8 mouse cellular contexts compared by ENCODE assay signal in the genomic region with DNA sequence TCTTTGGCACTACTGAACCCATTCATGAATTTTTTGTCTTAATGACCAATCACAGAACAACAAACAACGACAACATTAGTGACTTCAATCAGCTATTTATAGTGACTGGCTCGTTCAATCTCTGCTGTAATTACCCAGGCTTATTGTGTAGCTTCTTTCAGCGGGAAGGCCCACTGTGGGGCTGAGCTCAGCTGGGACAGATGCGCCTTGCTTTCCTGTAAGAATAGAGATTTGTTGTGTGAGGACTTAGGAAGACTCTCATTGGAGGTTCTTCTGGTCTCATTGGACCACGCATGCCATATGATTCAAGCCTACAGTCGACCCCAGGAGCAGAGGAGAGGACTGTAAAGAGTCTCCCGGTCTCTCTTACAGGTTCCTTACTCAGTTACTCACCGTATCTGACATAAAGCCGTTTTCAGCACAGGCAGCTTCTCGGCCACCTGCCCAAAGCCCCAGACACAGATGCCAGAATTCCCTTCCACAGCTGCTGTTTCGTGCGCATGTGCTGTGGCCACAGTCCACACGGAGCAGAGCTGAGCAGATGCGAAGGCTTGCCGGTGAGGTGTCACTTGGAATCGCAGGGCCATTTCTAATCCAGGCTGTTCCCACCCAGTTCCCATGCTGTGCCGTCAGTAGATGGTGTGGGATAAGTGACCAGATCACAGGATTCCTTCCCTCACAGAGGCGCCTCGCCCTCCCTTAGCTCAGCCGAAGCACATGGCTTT.
DNase-seq lines count a peak whose midpoint lies in the region; ATAC-seq and TF ChIP-seq lines count a peak whose summit lies in the region.

No protein-coding gene starts in this region.

- no peak for ATAC-seq in embryonic facial prominence, embryonic 11.5 days (replicated peaks; ENCODE audit: insufficient number of reproducible peaks, low FRiP score, low TSS enrichment, low read depth)
- ATAC-seq in limb, embryonic 14.5 days (ENCODE audit: low FRiP score, low read depth): peak; percentile 90
- no peak for ATAC-seq in liver, postnatal 0 days

- TF ChIP-seq POLR2A in limb, embryonic 14.5 days (IDR thresholded peaks at IDR 0.05; ENCODE audit: borderline replicate concordance, extremely low read depth, insufficient read depth, insufficient read length): no peak

- TF ChIP-seq CTCF in liver, postnatal 0 days (IDR thresholded peaks at IDR 0.05; ENCODE audit: low read depth): no peak

- no peaks in the 10 kb centered on the region for H3K9me3 ChIP-seq in embryonic facial prominence, embryonic 11.5 days (replicated peaks; ENCODE audit: control insufficient read depth, low read length)
- H3K9me3 ChIP-seq in embryonic facial prominence, embryonic 10.5 days: 0 out of 2 replicates have a peak, but pooled peaks cover 3% of the 10 kb centered on the region
- H3K9me3 ChIP-seq in limb, embryonic 14.5 days (ENCODE audit: control insufficient read depth, low read length): no peaks in the 10 kb centered on the region
- H3K9me3 ChIP-seq in liver, postnatal 0 days (ENCODE audit: low read length): no peaks in the 10 kb centered on the region

- 75% methylated on average over 20 of the region's 20 CpGs for WGBS in embryonic facial prominence, embryonic 11.5 days
- WGBS in embryonic facial prominence, embryonic 10.5 days: 85% methylated on average over 20 of the region's 20 CpGs
- 60% methylated on average over 20 of the region's 20 CpGs for whole genome bisulfite sequencing in limb, embryonic 14.5 days
- 82% methylated on average over 20 of the region's 20 CpGs for WGBS in liver, postnatal 0 days (ENCODE audit: insufficient replicate concordance)

- TF ChIP-seq EP300 in liver, postnatal 0 days (IDR thresholded peaks at IDR 0.05; ENCODE audit: low read depth): no peak

- H3K4me2 ChIP-seq in embryonic facial prominence, embryonic 11.5 days (ENCODE audit: low read depth, low read length): no peak overlapping the region
- H3K4me2 ChIP-seq in limb, embryonic 14.5 days (replicated peaks; ENCODE audit: low read depth, low read length, severe bottlenecking): 0 out of 2 replicates have a peak overlapping the region, but pooled peaks have one; percentile 9
- no peak overlapping the region for H3K4me2 ChIP-seq in liver, postnatal 0 days (ENCODE audit: low read depth, low read length)

- no peaks in the 10 kb centered on the region for H3K27me3 ChIP-seq in embryonic facial prominence, embryonic 11.5 days (ENCODE audit: control insufficient read depth, insufficient read depth, low read length)
- no peaks in the 10 kb centered on the region for H3K27me3 ChIP-seq in embryonic facial prominence, embryonic 10.5 days (replicated peaks; ENCODE audit: low read depth, poor library complexity, severe bottlenecking)
- H3K27me3 ChIP-seq in limb, embryonic 14.5 days (ENCODE audit: control insufficient read depth, insufficient read depth, low read length): no peaks in the 10 kb centered on the region
- no peaks in the 10 kb centered on the region for H3K27me3 ChIP-seq in liver, postnatal 0 days (ENCODE audit: insufficient read depth, low read length)

- no peak overlapping the region for H3K9ac ChIP-seq in embryonic facial prominence, embryonic 11.5 days (replicated peaks; ENCODE audit: low read length)
- no peak overlapping the region for H3K9ac ChIP-seq in limb, embryonic 14.5 days (ENCODE audit: low read depth, low read length, severe bottlenecking)
- no peak overlapping the region for H3K9ac ChIP-seq in liver, postnatal 0 days (replicated peaks)

- no peak overlapping the region for H3K27ac ChIP-seq in embryonic facial prominence, embryonic 11.5 days (replicated peaks; ENCODE audit: low read depth, low read length)
- no peak overlapping the region for H3K27ac ChIP-seq in embryonic facial prominence, embryonic 10.5 days (replicated peaks)
- H3K27ac ChIP-seq in limb, embryonic 14.5 days (replicated peaks; ENCODE audit: low read depth, low read length): no peak overlapping the region
- no peak overlapping the region for H3K27ac ChIP-seq in liver, postnatal 0 days (ENCODE audit: low read depth)

- H3K4me1 ChIP-seq in embryonic facial prominence, embryonic 11.5 days (ENCODE audit: control insufficient read depth, insufficient read depth, low read length): no peaks in the 10 kb centered on the region
- H3K4me1 ChIP-seq in embryonic facial prominence, embryonic 10.5 days: 0 out of 2 replicates have a peak, but pooled peaks cover 3% of the 10 kb centered on the region
- H3K4me1 ChIP-seq in limb, embryonic 14.5 days (ENCODE audit: control insufficient read depth, insufficient read depth, low read length): peaks cover 5% of the 10 kb centered on the region; the same call in 1 of the 2 replicates
- no peaks in the 10 kb centered on the region for H3K4me1 ChIP-seq in liver, postnatal 0 days (ENCODE audit: insufficient read depth)

- no peaks in the 10 kb centered on the region for H3K36me3 ChIP-seq in embryonic facial prominence, embryonic 11.5 days (replicated peaks; ENCODE audit: control insufficient read depth, insufficient read depth, low read depth, low read length)
- no peaks in the 10 kb centered on the region for H3K36me3 ChIP-seq in embryonic facial prominence, embryonic 10.5 days (replicated peaks)
- no peaks in the 10 kb centered on the region for H3K36me3 ChIP-seq in limb, embryonic 14.5 days (ENCODE audit: control insufficient read depth, insufficient read depth, low read length)
- no peaks in the 10 kb centered on the region for H3K36me3 ChIP-seq in liver, postnatal 0 days (replicated peaks; ENCODE audit: insufficient read depth, low read length)

- H3K4me3 ChIP-seq in embryonic facial prominence, embryonic 11.5 days (ENCODE audit: low read depth, low read length): no peak overlapping the region
- H3K4me3 ChIP-seq in embryonic facial prominence, embryonic 10.5 days: no peak overlapping the region
- H3K4me3 ChIP-seq in limb, embryonic 14.5 days (replicated peaks; ENCODE audit: low read length): no peak overlapping the region
- H3K4me3 ChIP-seq in liver, postnatal 0 days (ENCODE audit: low read depth, low read length): no peak overlapping the region

- DNase-seq in embryonic facial prominence, embryonic 11.5 days (ENCODE audit: low spot score): peak; percentile 30
- DNase-seq in embryonic facial prominence, embryonic 10.5 days (ENCODE audit: low spot score): no peak
- DNase-seq in brain, adult 2 months (ENCODE audit: low read depth, low spot score): peak; percentile 77
- DNase-seq in heart, adult 9 months (ENCODE audit: low spot score in 2 of 2): peak; percentile 56 to 57
- DNase-seq in limb, embryonic 14.5 days (ENCODE audit: low spot score): peak; percentile 72
- peak; percentile 50 for DNase-seq in right cerebral cortex, postnatal 25 days
- no peak for DNase-seq in liver, postnatal 0 days
- DNase-seq in adrenal gland, adult (ENCODE audit: inconsistent age in 2 of 2, low spot score in 1 of 2): no peak

Comparison
In these comparisons a context has a peak if more than half of its experiments do, and no peak if none do; other contexts are left out.
1. DNase-seq: peak in embryonic facial prominence, embryonic 11.5 days (single experiment), brain, adult 2 months (single experiment), heart, adult 9 months (2 of 2), limb, embryonic 14.5 days (single experiment) and right cerebral cortex, postnatal 25 days (single experiment); none in embryonic facial prominence, embryonic 10.5 days (single experiment), liver, postnatal 0 days (single experiment) and adrenal gland, adult (0 of 2).